Mouse (Mus musculus) bone marrow, adult 2 months (tissue): Measurements from ENCODE around the gene Cdkl3.

ENCODE experiments used
- CTCF ChIP-seq: fragments of 200-500 bp; IDR thresholded peaks from 2 replicates; pipeline ENCODE4 v1.5.1; 2011; ENCODE audit warnings: low read length, control low read depth; ENCODE audit not compliant: control insufficient read depth, insufficient read depth
- POLR2A ChIP-seq: fragments of 200-500 bp; IDR thresholded peaks from 2 replicates; pipeline ENCODE4 v1.6.1; 2011; ENCODE audit warnings: low read depth, mild to moderate bottlenecking, control low read depth, low read length, borderline replicate concordance; ENCODE audit not compliant: control insufficient read depth

DNA sequence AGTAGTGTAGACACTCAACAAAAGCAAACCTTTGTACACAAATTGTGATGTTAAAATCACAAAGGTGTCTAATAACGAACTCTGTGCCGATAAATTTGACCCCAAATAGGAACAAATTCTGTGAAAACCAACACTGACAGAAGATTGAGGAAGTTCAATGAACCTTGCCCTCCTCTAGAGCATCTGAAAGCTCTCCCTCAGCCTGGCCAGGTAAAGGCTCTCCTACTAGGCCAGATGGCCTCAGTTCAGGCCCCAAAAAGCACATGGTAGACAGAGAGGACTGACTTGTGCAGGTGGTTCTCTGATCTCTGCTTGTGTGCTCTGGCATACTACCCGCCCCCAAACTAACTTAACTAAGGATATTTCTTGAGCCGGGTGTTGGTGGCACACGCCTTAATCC lies 58.4 kb downstream of the Cdkl3 start:
- TF ChIP-seq POLR2A (no peak), CTCF (no peak)
